Mouse (Mus musculus): ENCODE results near the gene Vmn2r106. TPM values are rescaled to one million over a fixed set of nuclear protein-coding genes. Genes with fewer than 3 reads are reported as not detected.

Vmn2r106 gene
- polyA plus RNA-seq (2012; rRNA removed) = not detected in 2 replicates

DNA sequence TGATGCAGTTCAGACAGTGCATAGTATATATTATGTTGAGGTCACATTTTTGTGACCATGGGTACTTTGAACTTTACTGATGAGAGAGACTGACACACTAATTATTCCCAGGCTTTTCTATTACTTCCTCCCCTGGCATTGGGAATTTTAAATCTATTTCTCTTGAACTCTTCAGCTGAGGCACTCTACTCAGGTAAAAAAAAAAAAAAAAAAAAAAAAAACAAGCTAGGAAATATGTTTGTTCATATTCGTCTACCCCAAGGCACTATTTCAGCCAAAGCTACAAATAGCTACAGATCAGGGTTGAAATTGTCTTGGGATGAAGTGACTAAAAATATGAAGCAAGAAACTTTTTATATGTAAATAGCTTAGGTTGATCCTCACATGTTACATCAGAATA lies at the start of gene Vmn2r106:
Gene Vmn2r106, minus strand, starts transcription at position 101 of the 400 bp plus-strand sequence.

DNA sequence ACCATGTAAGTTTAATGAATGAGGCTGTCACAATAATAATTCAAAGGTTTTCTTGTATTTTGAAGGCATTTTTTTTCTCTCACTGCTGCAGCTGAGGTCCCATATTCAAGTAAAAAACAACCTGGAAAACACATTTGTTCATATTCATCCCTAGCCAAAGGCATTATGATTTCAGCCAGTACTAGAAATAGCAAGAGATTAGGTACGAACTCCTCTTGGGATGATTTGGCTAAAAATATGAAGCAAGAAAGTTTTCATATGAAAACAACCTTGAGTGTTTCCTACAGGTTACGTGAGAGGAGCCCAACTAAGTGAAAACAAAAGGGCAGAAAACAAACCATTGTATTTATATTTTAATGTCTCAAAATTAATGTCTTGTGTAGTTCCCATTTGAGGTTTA lies 50.4 kb downstream of the Vmn2r106 start, which contains the start of gene Vmn2r105:
Gene Vmn2r105, minus strand, starts transcription at position 101 of the 400 bp plus-strand sequence.

Other genes starting within 250 kb of the Vmn2r106 start
- gene Vmn2r104, start 237.2 kb downstream of the Vmn2r106 start, polyA plus RNA-seq (2012; rRNA removed) = not detected in 2 replicates
- gene Fpr-rs7, start 171.3 kb downstream of the Vmn2r106 start, polyA plus RNA-seq (2012; rRNA removed) = not detected in 2 replicates
- gene Fpr-rs6, start 102.5 kb downstream of the Vmn2r106 start, polyA plus RNA-seq (2012; rRNA removed) = not detected in 2 replicates
- gene Vmn2r105, start 50.5 kb downstream of the Vmn2r106 start, polyA plus RNA-seq (2012; rRNA removed) = not detected in 2 replicates
- gene Vmn2r107, start 59.7 kb upstream of the Vmn2r106 start, polyA plus RNA-seq (2012; rRNA removed) = not detected in 2 replicates
- not detected in 2 replicates for gene Vmn1r224, start 128.6 kb upstream of the Vmn2r106 start, polyA plus RNA-seq (2012; rRNA removed)
- not detected in 2 replicates for gene Vmn2r108, start 195.8 kb upstream of the Vmn2r106 start, polyA plus RNA-seq (2012; rRNA removed)
- not detected in 2 replicates for gene Vmn1r225, start 212.6 kb upstream of the Vmn2r106 start, polyA plus RNA-seq (2012; rRNA removed)